9 mouse cellular contexts compared by ENCODE assay signal in the genomic region with DNA sequence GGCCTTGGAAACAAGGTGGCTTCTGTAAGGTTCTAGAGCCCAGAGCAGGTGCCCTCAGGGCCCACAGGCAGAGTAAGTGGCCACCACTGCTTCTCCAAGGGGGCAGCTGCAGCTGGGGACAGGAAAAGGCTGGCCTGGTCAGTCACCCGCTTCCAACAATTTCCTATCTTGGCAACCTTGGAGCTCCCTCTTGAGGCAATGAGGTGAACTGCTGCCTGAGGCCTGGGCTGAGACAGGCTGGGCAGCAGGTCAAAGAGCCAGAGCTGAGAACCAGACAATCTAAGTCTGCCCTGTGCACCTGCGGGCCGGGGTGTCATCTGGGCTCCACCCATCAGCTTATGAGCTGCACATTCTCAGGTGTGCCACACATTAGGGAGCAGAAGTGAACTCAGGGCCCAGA. TPM values are rescaled to one million over a fixed set of nuclear protein-coding genes. Genes with fewer than 3 reads are reported as not detected.
DNase-seq lines count a peak whose midpoint lies in the region; ATAC-seq and TF ChIP-seq lines count a peak whose summit lies in the region.
"Had no signal": no experiment of that assay in that cellular context is flagged by ENCODE, and none has a peak within 500 bp of the region (broad histone marks: within the 10 kb centered on the region; RNA-seq: fewer than 3 reads in every experiment).

No protein-coding gene starts in this region.

- H3K9me3 ChIP-seq in heart, embryonic 10.5 days, result no peaks in the 10 kb centered on the region
- H3K9me3 ChIP-seq in liver, embryonic 13.5 days (replicated peaks), result no peaks in the 10 kb centered on the region

- H3K79me2 ChIP-seq in C2C12 (ENCODE audit: control insufficient read depth, insufficient read depth), result no peaks in the 10 kb centered on the region

- H3K27ac ChIP-seq in heart, embryonic 10.5 days, result no peak overlapping the region
- H3K27ac ChIP-seq in liver, embryonic 13.5 days, result no peak overlapping the region

- ATAC-seq in liver, embryonic 13.5 days (ENCODE audit: low read depth), result peak; percentile 23; the same call in 1 of the 2 replicates

- peak; percentile 87 for TF ChIP-seq CTCF in C2C12 (IDR thresholded peaks at IDR 0.05; ENCODE audit: control insufficient read depth, insufficient read depth, insufficient read length)

- 0 out of 2 replicates have a peak, but pooled peaks cover 4% of the 10 kb centered on the region for H3K4me1 ChIP-seq in heart, embryonic 10.5 days
- peaks cover 11% of the 10 kb centered on the region for H3K4me1 ChIP-seq in liver, embryonic 13.5 days (replicated peaks)

- no peak overlapping the region for H3K4me3 ChIP-seq in C2C12 (ENCODE audit: insufficient read depth, poor library complexity, severe bottlenecking)
- H3K4me3 ChIP-seq in heart, embryonic 10.5 days, result no peak overlapping the region
- no peak overlapping the region for H3K4me3 ChIP-seq in liver, embryonic 13.5 days (replicated peaks)

- peaks cover 4% of the 10 kb centered on the region for H3K27me3 ChIP-seq in C2C12 (ENCODE audit: control insufficient read depth, insufficient read depth, insufficient read length)
- H3K27me3 ChIP-seq in heart, embryonic 10.5 days (ENCODE audit: insufficient read depth, poor library complexity, severe bottlenecking), result peaks cover 6% of the 10 kb centered on the region; the same call in 1 of the 2 replicates
- no peaks in the 10 kb centered on the region for H3K27me3 ChIP-seq in liver, embryonic 13.5 days

- H3K36me3 ChIP-seq in C2C12 (ENCODE audit: control insufficient read depth, insufficient read depth), result no peaks in the 10 kb centered on the region
- no peaks in the 10 kb centered on the region for H3K36me3 ChIP-seq in heart, embryonic 10.5 days
- H3K36me3 ChIP-seq in liver, embryonic 13.5 days, result no peaks in the 10 kb centered on the region

- no peaks in the 10 kb centered on the region for H3K79me3 ChIP-seq in C2C12 (ENCODE audit: low read depth)

- peak; percentile 85 for DNase-seq in adrenal gland, adult 2 months
- peak; percentile 62 for DNase-seq in embryo, embryonic 11.5 days (ENCODE audit: low read depth, low spot score)
- peak; percentile 85 for DNase-seq in heart, embryonic 10.5 days (ENCODE audit: low spot score)
- peak; percentile 85 for DNase-seq in kidney, postnatal 14 days
- peak; percentile 54 for DNase-seq in liver, embryonic 13.5 days
- peak; percentile 86 for DNase-seq in ovary, postnatal 14 days (ENCODE audit: low spot score)
- DNase-seq in thymus, postnatal 0 days (ENCODE audit: low spot score), result peak; percentile 49

- WGBS in heart, embryonic 10.5 days, result 24% methylated on average over 3 of the region's 3 CpGs
- 9% methylated on average over 3 of the region's 3 CpGs for WGBS in liver, embryonic 13.5 days (ENCODE audit: insufficient replicate concordance)

- H3K9ac ChIP-seq in liver, embryonic 13.5 days, result no peak overlapping the region

- no peak overlapping the region for H3K4me2 ChIP-seq in liver, embryonic 13.5 days

- H3ac ChIP-seq in C2C12 (ENCODE audit: control insufficient read depth, insufficient read length, low read depth), result no peak overlapping the region

TF ChIP-seq in C2C12, 6 proteins besides CTCF, POLR2A, EP300 and RAD21:
- no peak for TF ChIP-seq CEBPB (IDR thresholded peaks at IDR 0.05; ENCODE audit: low read depth)
- no peak for TF ChIP-seq MYOD1 (IDR thresholded peaks at IDR 0.05; ENCODE audit: control insufficient read depth, insufficient read length, low read depth)
- no peak for TF ChIP-seq MYOG (IDR thresholded peaks at IDR 0.05; ENCODE audit: control insufficient read depth, extremely low read depth, insufficient read length)
- no peak for TF ChIP-seq MAX (IDR thresholded peaks at IDR 0.05)
- no peak for TF ChIP-seq FOSL1 (IDR thresholded peaks at IDR 0.05; ENCODE audit: insufficient read depth, low read length, poor library complexity, severe bottlenecking)
- TF ChIP-seq USF1 (IDR thresholded peaks at IDR 0.05; ENCODE audit: low read depth), result no peak
TF ChIP-seq in C2C12: peak in this region for 0.

RNA-seq across cellular contexts. Expression of a gene that starts 3.5 kb away (rescaled TPM):
- polyA plus RNA-seq in C2C12 (2012; fragmentation: generic; extraction: Trizol), result 0.04 TPM
- total RNA-seq in adrenal gland, adult 2 months (2021), result 10 to 100 TPM in 1 of 2 experiments, 1 to 10 TPM in 1; 3.5 to 10.8 TPM
- 11.8 and 12.5 TPM in 2 replicates for polyA plus RNA-seq in adrenal gland, adult 2 months (2012; rRNA removed)
- 1.1 and 4.1 TPM in 2 replicates for polyA plus RNA-seq in heart, embryonic 10.5 days (2016; fragmentation: Nextera tagmentation; extraction: Ambion mirVana)
- 3.5 and 4.3 TPM in 2 replicates for polyA plus RNA-seq in liver, embryonic 13.5 days (2015; fragmentation: Nextera tagmentation; extraction: Ambion mirVana)
- 4.0 and 4.3 TPM in 2 replicates for polyA plus RNA-seq in thymus, postnatal 0 days (2015; fragmentation: Nextera tagmentation; extraction: Ambion mirVana)

RNA-seq across cellular contexts. Expression of a gene that starts 18.7 kb away (rescaled TPM):
- polyA plus RNA-seq in C2C12 (2012; fragmentation: generic; extraction: Trizol), result not detected
- total RNA-seq in adrenal gland, adult 2 months (2021), result not detected
- not detected in 2 replicates for polyA plus RNA-seq in adrenal gland, adult 2 months (2012; rRNA removed)
- not detected in 2 replicates for polyA plus RNA-seq in heart, embryonic 10.5 days (2016; fragmentation: Nextera tagmentation; extraction: Ambion mirVana)
- 0.13 TPM in 1 of 2 replicates, not detected in the other for polyA plus RNA-seq in liver, embryonic 13.5 days (2015; fragmentation: Nextera tagmentation; extraction: Ambion mirVana)
- 24.3 and 25.0 TPM in 2 replicates for polyA plus RNA-seq in thymus, postnatal 0 days (2015; fragmentation: Nextera tagmentation; extraction: Ambion mirVana)
- polyA plus RNA-seq: heart, embryonic 14.5 days had no signal

RNA-seq across cellular contexts. Expression of a gene that starts 37.0 kb away (rescaled TPM):
- 17.1 TPM for polyA plus RNA-seq in C2C12 (2012; fragmentation: generic; extraction: Trizol)
- total RNA-seq in adrenal gland, adult 2 months (2021), result 10 to 100 TPM; 24.8 to 26.4 TPM
- polyA plus RNA-seq in adrenal gland, adult 2 months (2012; rRNA removed), result 50.0 and 52.3 TPM in 2 replicates
- polyA plus RNA-seq in heart, embryonic 10.5 days (2016; fragmentation: Nextera tagmentation; extraction: Ambion mirVana), result 39.8 and 42.1 TPM in 2 replicates
- 137 and 138 TPM in 2 replicates for polyA plus RNA-seq in liver, embryonic 13.5 days (2015; fragmentation: Nextera tagmentation; extraction: Ambion mirVana)
- polyA plus RNA-seq in thymus, postnatal 0 days (2015; fragmentation: Nextera tagmentation; extraction: Ambion mirVana), result 32.8 and 35.7 TPM in 2 replicates

RNA-seq across cellular contexts. Expression of a gene that starts 49.8 kb away (rescaled TPM):
- polyA plus RNA-seq in C2C12 (2012; fragmentation: generic; extraction: Trizol), result 3.5 TPM
- total RNA-seq in adrenal gland, adult 2 months (2021), result under 1 TPM; 0.37 to 0.48 TPM
- 0.03 and 0.04 TPM in 2 replicates for polyA plus RNA-seq in adrenal gland, adult 2 months (2012; rRNA removed)
- 41.1 and 90.1 TPM in 2 replicates for polyA plus RNA-seq in heart, embryonic 10.5 days (2016; fragmentation: Nextera tagmentation; extraction: Ambion mirVana)
- 0.01 and 0.14 TPM in 2 replicates for polyA plus RNA-seq in liver, embryonic 13.5 days (2015; fragmentation: Nextera tagmentation; extraction: Ambion mirVana)
- polyA plus RNA-seq in thymus, postnatal 0 days (2015; fragmentation: Nextera tagmentation; extraction: Ambion mirVana), result 0.09 TPM in 1 of 2 replicates, not detected in the other

RNA-seq across cellular contexts. Expression of a gene that starts 54.3 kb away (rescaled TPM):
- polyA plus RNA-seq in C2C12 (2012; fragmentation: generic; extraction: Trizol), result 3,947 TPM
- 100 to 1,000 TPM; 661 to 798 TPM for total RNA-seq in adrenal gland, adult 2 months (2021)
- 2,191 and 2,685 TPM in 2 replicates for polyA plus RNA-seq in adrenal gland, adult 2 months (2012; rRNA removed)
- 1,047 and 1,189 TPM in 2 replicates for polyA plus RNA-seq in heart, embryonic 10.5 days (2016; fragmentation: Nextera tagmentation; extraction: Ambion mirVana)
- polyA plus RNA-seq in liver, embryonic 13.5 days (2015; fragmentation: Nextera tagmentation; extraction: Ambion mirVana), result 1,061 and 1,158 TPM in 2 replicates
- polyA plus RNA-seq in thymus, postnatal 0 days (2015; fragmentation: Nextera tagmentation; extraction: Ambion mirVana), result 1,819 and 1,824 TPM in 2 replicates

Comparison
In these comparisons a context has a peak if more than half of its experiments do, and no peak if none do; other contexts are left out.
1. RNA of a gene that starts 18.7 kb away (polyA plus RNA-seq): 24.3 to 25.0 TPM in thymus, postnatal 0 days; 0.13 TPM in liver, embryonic 13.5 days, not detected in C2C12 (single experiment), not detected in adrenal gland, adult 2 months and not detected in heart, embryonic 10.5 days; every median in the first group is over 10 times any median in the second.
2. Peak in every context shown above with its lines, with median percentiles within 50 percentile points of each other: DNase-seq.